Mouse (Mus musculus) kidney, adult 18-20 months (tissue): ENCODE data around the gene Zswim4.

Experiments used
- DNase-seq: peaks from one replicate; pipeline ENCODE4 v3.0.0; 2021

The Zswim4 gene

GRCm38 (mm10) chr8:84200126-84200555 is 36.7 kb downstream of the Zswim4 start:
- no peak for DNase-seq

GRCm38 (mm10) chr8:84199348-84200125 is 37.3 kb downstream of the Zswim4 start:
- DNase-seq = no peak

GRCm38 (mm10) chr8:84198871-84199270 is 38.0 kb downstream of the Zswim4 start:
- DNase-seq = no peak

- DNase-seq = peak; percentile 82
These were observed 38.7 kb downstream of the Zswim4 start for GRCm38 (mm10) chr8:84197922-84198774.

GRCm38 (mm10) chr8:84197141-84197921 is 39.5 kb downstream of the Zswim4 start:
- DNase-seq = peak; percentile 87

GRCm38 (mm10) chr8:84194224-84194743 is 42.6 kb downstream of the Zswim4 start:
- no peak for DNase-seq

GRCm38 (mm10) chr8:84193566-84193965 is 43.3 kb downstream of the Zswim4 start:
- no peak for DNase-seq

- no peak for DNase-seq
These were observed 43.7 kb downstream of the Zswim4 start for GRCm38 (mm10) chr8:84193161-84193560.

- peak; percentile 77 for DNase-seq
These were observed 44.3 kb downstream of the Zswim4 start for GRCm38 (mm10) chr8:84192555-84192954.

- DNase-seq = peak; percentile 55
These were observed 44.8 kb downstream of the Zswim4 start for GRCm38 (mm10) chr8:84192023-84192422.

GRCm38 (mm10) chr8:84190191-84190867 is 46.5 kb downstream of the Zswim4 start:
- DNase-seq = no peak

GRCm38 (mm10) chr8:84189603-84190002 is 47.3 kb downstream of the Zswim4 start:
- peak; percentile 66 for DNase-seq

- DNase-seq = no peak
These were observed 48.2 kb downstream of the Zswim4 start for GRCm38 (mm10) chr8:84188671-84189070.

- DNase-seq = peak; percentile 79
These were observed 49.6 kb downstream of the Zswim4 start for GRCm38 (mm10) chr8:84187065-84187755.

- DNase-seq = peak; percentile 83
These were observed 50.3 kb downstream of the Zswim4 start for GRCm38 (mm10) chr8:84186547-84186946.

- DNase-seq = no peak
These were observed 51.7 kb downstream of the Zswim4 start, which contains the start of gene Nanos3 for GRCm38 (mm10) chr8:84185117-84185516. Gene Nanos3 (minus strand): TSS chr8:84185217.

- no peak for DNase-seq
These were observed 52.5 kb downstream of the Zswim4 start for GRCm38 (mm10) chr8:84184085-84185043.

GRCm38 (mm10) chr8:84183261-84184084 is 53.4 kb downstream of the Zswim4 start:
- no peak for DNase-seq

- no peak for DNase-seq
These were observed 54.0 kb downstream of the Zswim4 start for GRCm38 (mm10) chr8:84182833-84183232.
